Mouse (Mus musculus) myocyte (in vitro differentiated cells): ENCODE measurements around the gene Hs2st1.

ENCODE experiments used
- CEBPB ChIP-seq: IDR thresholded peaks from 2 replicates; pipeline ENCODE4 v1.6.1; 2011; ENCODE audit warnings: mild to moderate bottlenecking, moderate library complexity; ENCODE audit not compliant: poor library complexity, insufficient read depth, severe bottlenecking
- E2F4 ChIP-seq: IDR thresholded peaks from one replicate; pipeline ENCODE4 v1.6.1; 2011; ENCODE audit warnings: mild to moderate bottlenecking, control low read depth, moderate library complexity; ENCODE audit not compliant: insufficient read depth
- MAX ChIP-seq: IDR thresholded peaks from one replicate; pipeline ENCODE4 v1.6.1; 2011; ENCODE audit warnings: low read depth, mild to moderate bottlenecking, control low read depth
- MYOG ChIP-seq, 3 experiments: IDR thresholded peaks; one replicate each; pipeline ENCODE4 v1.6.1; 2011; ENCODE audit warnings: control low read depth in 2 of 3, low read depth in 2 of 3, mild to moderate bottlenecking in 2 of 3; ENCODE audit not compliant: insufficient read length in 2 of 3, control insufficient read depth in 1 of 3, insufficient read depth in 1 of 3
- POLR2A ChIP-seq: IDR thresholded peaks from one replicate; pipeline ENCODE4 v1.6.1; 2011; ENCODE audit warnings: low read depth, mild to moderate bottlenecking, control low read depth, moderate library complexity; ENCODE audit not compliant: insufficient read length
- POLR2AphosphoS2 ChIP-seq: IDR thresholded peaks from one replicate; pipeline ENCODE4 v1.6.1; 2011; ENCODE audit warnings: low read depth, control low read depth; ENCODE audit not compliant: insufficient read length
- SRF ChIP-seq: IDR thresholded peaks from one replicate; pipeline ENCODE4 v1.6.1; 2011; ENCODE audit warnings: low read depth; ENCODE audit not compliant: control insufficient read depth, insufficient read length
- TCF12 ChIP-seq: IDR thresholded peaks from one replicate; pipeline ENCODE4 v1.6.1; 2011; ENCODE audit warnings: mild to moderate bottlenecking, control low read depth; ENCODE audit not compliant: poor library complexity, insufficient read depth, severe bottlenecking
- USF1 ChIP-seq: IDR thresholded peaks from one replicate; pipeline ENCODE4 v1.6.1; 2011; ENCODE audit warnings: low read depth, mild to moderate bottlenecking, control low read depth, moderate library complexity

DNA sequence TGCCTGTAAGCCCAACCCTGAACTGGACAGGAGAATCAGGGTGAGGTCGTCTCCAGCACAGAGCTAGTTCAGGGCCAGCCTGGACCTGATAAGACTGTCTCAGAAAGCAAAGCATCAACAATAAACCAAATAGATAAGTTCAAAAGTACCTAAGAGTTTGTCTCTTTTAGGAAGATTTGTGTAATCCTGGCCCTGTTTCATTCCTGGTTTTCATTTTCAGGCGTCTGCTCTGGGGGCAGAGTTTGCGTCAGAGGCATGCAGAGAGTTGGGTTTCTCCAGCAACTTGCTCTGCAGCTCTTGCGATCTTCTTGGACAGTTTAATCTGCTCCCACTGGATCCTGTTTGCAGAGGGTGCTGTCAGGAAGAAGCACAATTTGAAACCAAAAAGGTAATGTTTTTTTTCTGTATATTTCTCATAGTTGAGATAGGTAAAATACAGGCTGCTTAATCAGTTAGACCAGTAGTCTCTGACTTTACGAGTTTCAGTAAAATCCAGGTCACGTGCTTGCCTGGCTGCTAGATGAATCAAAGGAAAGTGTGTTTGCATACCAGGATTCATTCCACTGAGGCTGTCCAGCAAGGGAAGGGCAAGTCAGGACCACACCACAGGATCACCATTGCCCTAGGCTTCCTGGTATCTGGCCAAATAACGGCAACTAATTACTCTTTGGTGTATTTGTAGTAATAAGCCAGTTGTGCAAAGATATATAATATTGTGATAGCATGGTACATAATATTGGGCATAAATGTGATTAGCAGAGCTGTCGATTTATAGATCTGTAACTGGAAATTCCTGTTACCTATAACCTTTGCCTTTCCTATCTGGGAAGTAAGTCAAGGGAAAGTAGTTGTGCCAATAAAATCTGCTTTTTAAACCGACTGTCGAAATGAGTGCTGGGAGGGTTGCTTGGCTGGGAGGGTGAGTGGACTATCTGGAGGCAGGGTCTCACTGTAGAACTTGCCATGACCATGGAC is 7.7 kb upstream of the Hs2st1 start:
- TF ChIP-seq USF1 (peak; percentile 78), MAX (no peak), TCF12 (no peak), POLR2A (no peak), CEBPB (no peak), SRF (no peak), POLR2AphosphoS2 (no peak), MYOG (IDR thresholded peaks at IDR 0.05; ENCODE audit: control insufficient read depth in 1 of 3, insufficient read depth in 1 of 3, insufficient read length in 2 of 3, low read depth in 2 of 3) (no peak), E2F4 (no peak)
